Mouse (Mus musculus) spleen, adult 18-20 months (tissue): Measurements from ENCODE around the gene Gatc.
"Not testable (repeated sequence)": the region's sequence is repeated elsewhere in the genome, so short reads cannot be mapped to it uniquely, and the experiment has no call there.

Source experiments
- DNase-seq, 2 experiments: peaks; one replicate each; pipeline ENCODE4 v3.0.0; 2022; ENCODE audit warnings: mixed read lengths in 2 of 2

Gene Gatc

DNA sequence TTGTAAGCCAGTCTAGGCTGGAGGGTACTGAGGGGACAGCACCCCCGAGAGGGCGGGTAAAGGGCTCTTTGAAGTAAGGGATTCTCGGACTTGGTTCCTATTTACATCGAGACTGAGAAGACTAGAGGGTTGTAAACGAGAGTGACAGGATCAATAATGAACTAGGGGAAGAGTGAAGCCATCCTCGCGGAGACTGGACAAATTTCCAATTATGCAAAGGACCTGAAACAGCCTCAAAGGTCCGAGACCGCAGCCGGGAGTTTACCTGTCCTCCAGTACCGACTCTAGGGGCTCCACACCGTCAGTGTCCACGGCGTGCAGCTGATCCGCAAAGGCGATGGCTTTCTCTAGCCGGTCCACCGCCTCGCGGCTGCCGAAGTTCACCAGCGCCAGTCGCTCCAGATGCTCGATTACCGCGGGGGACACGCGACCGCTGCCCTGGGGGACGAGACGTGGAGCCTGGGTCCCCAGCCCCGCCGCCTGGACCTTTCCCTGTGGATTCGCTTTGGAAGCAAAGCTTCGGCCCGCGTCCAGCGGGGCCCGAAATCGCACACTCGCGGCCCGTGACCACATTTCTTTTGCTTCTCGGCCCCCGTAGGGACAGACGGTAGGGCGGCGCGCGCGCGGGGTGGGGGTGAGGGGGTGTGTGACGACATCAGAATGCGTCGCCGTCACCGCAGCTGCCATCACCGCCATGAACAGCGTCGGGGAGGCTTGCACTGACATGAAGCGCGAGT, at the start of gene Gatc, which contains the start of gene Triap1:
TSS of gene Gatc (minus strand) at position 602 of the 737 bp plus-strand sequence.
TSS of gene Triap1 (plus strand) at position 649 of the 737 bp plus-strand sequence.
- DNase-seq = peak; percentile 73 to 85

DNA sequence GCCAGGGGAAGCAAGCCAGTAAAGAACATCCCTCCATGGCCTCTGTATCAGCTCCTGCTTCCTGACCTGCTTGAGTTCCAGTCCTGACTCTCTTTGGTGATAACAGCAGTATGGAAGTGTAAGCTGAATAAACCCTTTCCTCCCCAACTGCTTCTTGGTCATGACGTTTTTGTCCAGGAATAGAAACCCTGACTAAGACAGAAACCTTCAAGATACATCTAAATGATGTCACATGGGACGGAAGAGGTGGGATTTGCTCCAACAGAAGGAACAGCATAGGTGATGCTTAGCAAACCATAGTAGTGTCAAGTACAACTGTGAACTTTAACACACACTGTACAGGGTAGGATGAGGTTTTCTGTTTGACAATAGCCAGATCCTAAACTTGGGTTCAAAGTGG, 37.9 kb upstream of the Gatc start:
- not testable (repeated sequence) for DNase-seq

GRCm38 (mm10) chr5:115375436-115375835, 34.5 kb upstream of the Gatc start:
- DNase-seq = no peak

GRCm38 (mm10) chr5:115374204-115374820, 33.3 kb upstream of the Gatc start:
- DNase-seq = no peak

GRCm38 (mm10) chr5:115373441-115374203, 32.6 kb upstream of the Gatc start:
- no peak for DNase-seq

- DNase-seq = no peak
Observed at GRCm38 (mm10) chr5:115371736-115372135, 30.8 kb upstream of the Gatc start.

GRCm38 (mm10) chr5:115364782-115365181, 23.8 kb upstream of the Gatc start:
- no peak for DNase-seq

GRCm38 (mm10) chr5:115362819-115363714, 22.1 kb upstream of the Gatc start:
- DNase-seq = no peak

DNA sequence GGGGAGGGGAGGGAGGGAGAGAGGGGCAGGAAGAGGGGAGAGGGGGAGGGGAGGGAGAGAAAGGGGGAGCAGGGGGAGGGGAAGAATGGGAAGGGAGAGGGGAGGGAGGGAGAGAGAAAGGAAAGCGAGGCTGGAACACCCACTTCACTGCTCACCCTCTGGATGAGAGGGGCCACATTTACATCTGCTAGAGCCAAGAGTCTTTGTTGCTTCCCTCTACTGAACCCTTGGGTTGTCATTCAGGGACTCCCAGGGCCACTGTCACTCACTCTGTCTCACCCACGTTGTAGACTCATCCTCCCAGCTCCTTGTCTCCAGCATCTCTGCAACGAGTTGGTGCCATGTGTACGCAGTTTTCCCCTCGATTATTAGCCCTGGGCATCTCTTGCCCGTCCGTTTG, 21.2 kb upstream of the Gatc start:
- DNase-seq = no peak

- no peak for DNase-seq
Observed at GRCm38 (mm10) chr5:115359851-115360372, 18.9 kb upstream of the Gatc start.

DNA sequence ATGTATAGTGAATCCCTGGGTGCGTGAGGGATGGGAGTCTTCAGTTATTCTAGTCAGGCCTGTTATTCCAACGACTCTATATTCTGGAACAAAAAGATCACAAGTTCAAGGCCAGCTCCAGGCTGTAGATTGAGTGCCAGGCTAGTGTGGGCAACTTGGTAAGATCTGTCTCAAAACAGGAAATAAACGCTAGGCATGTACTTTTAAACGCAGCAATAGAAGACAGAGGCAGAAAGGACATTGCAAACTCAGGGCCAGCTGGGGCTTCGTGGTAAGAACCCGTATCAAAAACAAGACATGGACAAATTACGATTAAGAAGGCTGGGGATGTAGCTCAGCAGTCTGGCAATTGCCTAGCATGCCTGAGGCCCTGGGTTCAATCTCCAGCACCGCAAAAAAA, 18.5 kb upstream of the Gatc start:
- no peak for DNase-seq

DNA sequence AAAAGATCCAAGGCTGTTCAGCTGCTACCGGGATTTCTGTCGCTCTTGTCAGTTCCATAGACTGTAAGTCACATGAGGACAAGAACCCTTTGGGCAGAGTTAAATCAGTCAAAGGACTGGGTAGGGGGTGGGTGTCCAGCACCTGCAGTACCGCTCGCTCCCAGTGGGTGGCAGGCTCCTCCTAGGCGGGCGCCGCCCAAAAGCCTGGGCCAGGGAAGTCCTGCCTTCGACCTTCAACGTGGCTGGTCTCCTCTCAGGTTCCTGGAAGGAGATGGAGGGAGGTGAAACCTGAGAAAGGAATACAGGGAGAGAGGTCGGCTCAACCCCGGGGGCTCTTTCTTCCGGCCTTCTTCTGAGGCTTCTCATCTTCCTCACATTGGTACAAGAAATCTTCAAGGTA, 17.9 kb upstream of the Gatc start:
- DNase-seq = peak; percentile 59 to 87

- no peak for DNase-seq
Observed at GRCm38 (mm10) chr5:115355070-115355469, 14.1 kb upstream of the Gatc start.

GRCm38 (mm10) chr5:115351348-115351747, 10.4 kb upstream of the Gatc start:
- DNase-seq = no peak

DNA sequence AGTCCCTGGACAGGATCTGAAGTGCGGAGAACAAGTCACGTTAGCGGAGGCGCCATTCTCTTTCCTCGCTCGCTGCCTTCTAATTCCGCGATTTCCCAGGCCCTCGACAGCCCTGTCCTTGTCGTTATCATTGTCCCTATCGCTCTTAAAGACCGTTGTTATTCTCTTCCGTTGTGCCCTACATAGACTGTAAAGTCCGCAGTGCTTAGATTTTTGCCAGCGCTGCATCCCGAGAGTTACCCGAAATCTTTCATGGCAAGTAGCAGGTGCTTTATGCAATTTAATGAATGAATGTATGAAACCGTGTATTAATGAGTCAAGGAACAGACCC, 8.2 kb upstream of the Gatc start:
- DNase-seq = no peak

- peak; percentile 97 for DNase-seq
Observed at GRCm38 (mm10) chr5:115348546-115349224, 7.7 kb upstream of the Gatc start, which contains the start of gene Cox6a1. TSS of gene Cox6a1 (minus strand) at chr5:115348981.

- DNase-seq = peak; percentile 69 to 87
Observed at GRCm38 (mm10) chr5:115347564-115347963, 6.6 kb upstream of the Gatc start.

GRCm38 (mm10) chr5:115341314-115342165, 562 bp upstream of the Gatc start:
- no peak for DNase-seq

- DNase-seq = no peak
Observed at GRCm38 (mm10) chr5:115340007-115340406, 971 bp downstream of the Gatc start.

DNA sequence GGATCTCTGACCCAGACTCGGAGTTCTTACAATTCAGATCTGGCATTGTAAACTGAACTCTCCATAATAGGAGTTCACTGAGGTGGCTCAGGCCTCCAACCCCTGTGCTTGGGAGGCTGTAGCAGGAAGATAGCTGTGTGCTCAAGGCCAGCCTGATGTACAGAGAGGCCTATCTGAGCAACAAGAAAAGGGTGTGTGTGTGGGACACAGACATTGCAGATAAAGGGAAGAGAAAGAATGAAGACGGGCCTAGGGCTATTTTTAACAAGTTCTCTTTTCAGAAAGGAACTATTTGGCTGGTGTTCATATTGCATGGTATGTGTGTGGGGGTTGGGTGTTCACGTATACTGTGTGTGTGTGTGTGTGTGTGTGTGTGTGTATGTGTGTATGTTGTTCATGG, 7.4 kb downstream of the Gatc start:
- no peak for DNase-seq

DNA sequence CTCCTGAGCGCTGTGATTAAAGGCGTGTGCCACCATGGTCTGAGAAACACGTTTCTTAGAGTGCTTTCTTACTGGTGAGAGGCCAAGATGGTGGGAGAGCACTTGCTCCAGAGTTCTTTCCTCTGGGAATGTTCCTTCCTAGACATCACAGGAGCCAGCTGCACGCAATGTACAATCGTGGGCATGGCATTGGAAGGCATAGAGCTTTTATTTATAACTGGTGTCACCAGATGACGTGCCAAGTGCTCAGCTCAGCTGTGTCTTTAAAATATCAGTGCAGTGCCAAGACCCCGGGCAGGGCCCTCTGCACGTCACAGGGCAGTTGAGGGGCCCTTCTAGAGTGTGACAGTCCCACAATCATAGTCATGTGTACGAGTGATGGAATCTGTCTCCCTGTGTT, 10.0 kb downstream of the Gatc start:
- no peak for DNase-seq
